Mouse (Mus musculus) stomach, embryonic 14.5 days (tissue): ENCODE results near the gene Rnaseh2a. TPM values are rescaled to one million over a fixed set of nuclear protein-coding genes. Genes with fewer than 3 reads are reported as not detected.

ENCODE experiments used
- ATAC-seq: fragments of 200-750 bp; cut with Nextera tagmentation; 2 replicates; pipeline ENCODE4 v1.8.0; 2017; ENCODE audit warnings: low read depth, moderate TSS enrichment; ENCODE audit not compliant: insufficient number of reproducible peaks, insufficient read depth, low FRiP score
- H3K27ac ChIP-seq: fragments of 300-500 bp; sonication (generic); 2 replicates; pipeline ENCODE4 v1.5.1; 2014; ENCODE audit warnings: mild to moderate bottlenecking, low read length, moderate library complexity, mixed read lengths
- H3K27me3 ChIP-seq: fragments of 300-500 bp; sonication (generic); 2 replicates; pipeline ENCODE4 v1.6.1; 2014; ENCODE audit warnings: low read length, control low read depth, mixed read lengths; ENCODE audit not compliant: control insufficient read depth, insufficient read depth
- H3K36me3 ChIP-seq: fragments of 300-500 bp; sonication (generic); 2 replicates; pipeline ENCODE4 v1.6.1; 2014; ENCODE audit warnings: mild to moderate bottlenecking, control low read depth, low read length, moderate library complexity, mixed read lengths; ENCODE audit not compliant: control insufficient read depth, insufficient read depth
- H3K4me1 ChIP-seq: fragments of 300-500 bp; sonication (generic); 2 replicates; pipeline ENCODE4 v1.6.1; 2014; ENCODE audit warnings: low read length, control low read depth, mixed read lengths; ENCODE audit not compliant: control insufficient read depth, insufficient read depth
- H3K4me2 ChIP-seq: fragments of 300-500 bp; sonication (generic); replicated peaks from 2 replicates; pipeline ENCODE4 v1.6.1; 2014; ENCODE audit warnings: low read depth, low read length, control low read depth
- H3K4me3 ChIP-seq: fragments of 300-500 bp; sonication (generic); 2 replicates; pipeline ENCODE4 v1.5.1; 2014; ENCODE audit warnings: low read depth, low read length, control low read depth
- H3K9ac ChIP-seq: fragments of 300-500 bp; sonication (generic); replicated peaks from 2 replicates; pipeline ENCODE4 v1.6.1; 2014; ENCODE audit warnings: low read depth, mild to moderate bottlenecking, control low read depth, low read length, moderate library complexity, mixed read lengths
- H3K9me3 ChIP-seq: fragments of 300-500 bp; sonication (generic); 2 replicates; pipeline ENCODE4 v1.6.1; 2016; ENCODE audit warnings: low read depth, low read length, control low read depth; ENCODE audit not compliant: control insufficient read depth
- WGBS: fragments of 180-500 bp; shearing (Covaris S2); extraction: QIAGEN DNeasy Blood & Tissue Kit; methylation state at CpG from one replicate; pipeline ENCODE4 v1.1.7; 2014; 5-methylcytosine and 5-hydroxymethylcytosine counted together
- polyA plus RNA-seq: library from polyadenylated mRNA; unstranded; fragments of >200 nt; fragmentation: Nextera tagmentation; extraction: Ambion mirVana; gene quantifications from 2 replicates; pipeline ENCODE4 v1.2.1, GENCODE M21; 2014

Rnaseh2a gene
- polyA plus RNA-seq, 1 experiment from 2014 or later: 114 TPM

DNA sequence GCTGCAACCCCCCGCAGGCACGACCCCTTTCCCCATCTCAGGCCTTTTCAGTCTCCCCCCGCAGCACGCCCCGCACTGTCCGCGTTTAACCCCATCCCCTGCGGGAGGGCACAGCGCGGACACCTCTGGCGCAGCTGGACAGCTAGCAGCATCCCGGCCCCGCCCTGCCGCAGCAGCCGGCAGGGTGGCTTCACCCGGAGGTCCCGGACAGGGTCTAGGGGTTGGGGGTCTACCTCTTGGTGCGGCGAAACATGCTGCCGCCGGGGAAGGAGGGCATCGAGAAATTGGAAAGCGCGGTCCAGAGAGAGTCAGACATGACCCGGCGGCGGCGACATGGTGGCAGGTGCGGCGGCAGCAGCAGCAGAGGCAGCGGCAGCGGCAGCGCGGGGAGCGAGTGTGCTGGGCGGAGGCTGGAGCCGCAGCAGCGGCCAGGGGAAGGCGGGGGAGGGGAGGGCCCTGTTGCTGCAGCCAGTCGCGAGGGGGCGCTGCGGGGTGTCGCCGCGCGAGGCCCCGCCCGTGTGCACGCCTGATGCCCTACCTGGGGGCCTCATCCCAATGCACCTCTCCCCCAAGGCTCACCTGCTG is 32.5 kb downstream of the Rnaseh2a start, which contains the start of gene Mast1:
Gene Mast1, minus strand, starts transcription at position 398 of the 585 bp plus-strand sequence.
- H3K36me3 ChIP-seq: no peaks in the 10 kb centered on the region
- peak; percentile 68 for ATAC-seq
- H3K9me3 ChIP-seq: no peaks in the 10 kb centered on the region
- no peak within 1 kb of the TSS for H3K27ac ChIP-seq
- H3K9ac ChIP-seq: no peak within 1 kb of the TSS; the same call in 1 of the 2 replicates
- H3K4me2 ChIP-seq: peak within 1 kb of the TSS; percentile 68
- H3K4me1 ChIP-seq: peaks cover 6% of the 10 kb centered on the region; the same call in 1 of the 2 replicates
- peaks cover 37% of the 10 kb centered on the region for H3K27me3 ChIP-seq
- under 1% methylated on average over 50 of the region's 50 CpGs for WGBS
- peak within 1 kb of the TSS; percentile 34 for H3K4me3 ChIP-seq

DNA sequence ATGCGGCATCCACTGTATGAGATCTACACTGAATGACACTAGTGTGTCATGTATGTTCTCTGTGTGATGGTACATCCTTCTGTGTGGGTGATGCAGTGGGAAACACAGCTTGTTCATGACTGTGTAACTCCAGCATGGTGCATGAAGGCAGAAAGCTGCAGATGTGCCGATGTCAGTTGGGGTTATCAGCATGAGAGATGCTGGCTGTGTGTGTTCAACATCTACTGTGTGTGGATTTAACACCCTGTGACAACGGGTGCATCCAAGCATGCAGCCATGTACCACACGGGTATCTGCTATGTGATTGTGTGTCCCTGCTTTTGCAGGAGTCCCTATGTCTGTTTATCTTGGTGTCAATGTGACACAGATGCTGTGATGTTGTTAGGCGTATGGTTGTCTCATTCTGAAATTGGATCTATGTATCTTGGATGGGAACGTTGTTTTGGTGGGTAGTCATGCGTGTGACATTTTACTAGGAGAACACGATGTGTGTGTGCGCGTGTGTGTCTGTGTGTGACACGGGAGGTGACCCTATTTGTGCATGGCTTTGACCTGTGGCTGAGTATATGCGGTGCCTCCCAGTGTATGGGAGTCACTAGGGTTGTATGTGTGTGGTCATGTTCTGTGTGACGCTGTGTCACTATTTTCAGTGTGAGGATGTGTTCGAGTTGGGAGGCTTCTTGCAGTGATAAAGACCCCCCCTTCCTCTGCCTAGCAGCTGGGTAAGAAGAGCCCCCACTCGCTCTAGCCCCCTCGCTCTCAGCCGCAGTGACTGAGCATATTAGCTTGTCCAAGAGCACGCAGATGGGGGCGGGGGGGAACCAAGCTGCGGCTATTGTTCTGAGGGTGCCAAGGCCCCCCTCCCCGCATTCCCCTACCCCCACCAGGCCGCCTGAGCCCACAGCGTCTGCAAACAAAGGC is 33.3 kb downstream of the Rnaseh2a start:
- Histone ChIP-seq H3K4me2 (peak overlapping the region; percentile 68), H3K9ac (no peak overlapping the region; the same call in 1 of the 2 replicates), H3K27me3 (peaks cover 37% of the 10 kb centered on the region), H3K4me1 (peaks cover 6% of the 10 kb centered on the region; the same call in 1 of the 2 replicates), H3K4me3 (peak overlapping the region; percentile 34), H3K36me3 (no peaks in the 10 kb centered on the region), H3K27ac (no peak overlapping the region), H3K9me3 (no peaks in the 10 kb centered on the region)
- WGBS: 27% methylated on average over 20 of the region's 23 CpGs
- ATAC-seq: no peak

DNA sequence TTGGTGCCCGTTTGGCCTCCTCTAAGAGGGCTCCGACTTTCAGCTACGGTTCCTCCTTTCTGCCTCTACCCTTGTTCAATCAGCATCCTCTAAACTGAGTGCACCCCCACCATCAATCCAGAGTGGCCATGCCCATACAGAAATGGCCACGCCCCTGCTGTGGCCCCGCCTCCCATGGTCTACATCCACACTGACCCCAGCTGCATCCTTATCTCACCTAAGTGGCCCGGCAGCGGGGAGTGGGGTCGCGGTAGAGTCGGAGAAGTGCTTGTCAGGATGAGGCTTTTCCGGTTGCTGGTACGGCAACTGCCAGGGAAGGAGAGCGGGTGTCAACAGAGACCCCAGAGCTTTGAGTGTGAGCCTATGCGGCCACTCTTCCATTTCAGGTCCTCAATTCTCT is 34.1 kb downstream of the Rnaseh2a start:
- no peaks in the 10 kb centered on the region for H3K36me3 ChIP-seq
- H3K4me3 ChIP-seq: no peak overlapping the region
- H3K9me3 ChIP-seq: no peaks in the 10 kb centered on the region
- no peak overlapping the region for H3K4me2 ChIP-seq
- 5% methylated on average over 14 of the region's 14 CpGs for WGBS
- H3K9ac ChIP-seq: no peak overlapping the region
- H3K4me1 ChIP-seq: peaks cover 6% of the 10 kb centered on the region; the same call in 1 of the 2 replicates
- peaks cover 39% of the 10 kb centered on the region for H3K27me3 ChIP-seq
- peak; percentile 25; the same call in 1 of the 2 replicates for ATAC-seq
- H3K27ac ChIP-seq: no peak overlapping the region

DNA sequence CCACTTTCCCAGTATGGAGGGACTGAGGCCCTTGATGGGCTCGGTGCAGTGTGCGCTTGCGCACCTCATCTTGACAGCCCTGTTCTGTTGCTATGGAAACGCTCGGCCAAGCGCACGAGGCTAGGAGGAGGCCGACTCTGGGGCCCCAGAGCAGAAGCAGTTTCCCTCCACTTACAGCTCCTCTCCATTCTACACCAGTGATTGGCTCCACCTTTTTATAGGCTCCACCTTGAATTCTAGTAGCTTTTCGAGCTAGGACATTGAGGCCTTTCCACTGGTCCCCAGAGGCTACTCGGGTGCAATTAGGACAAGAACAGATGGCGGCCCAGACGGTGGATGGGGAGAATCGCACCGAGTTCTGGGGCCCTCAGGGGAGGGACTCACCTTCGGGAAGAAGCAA is 34.7 kb downstream of the Rnaseh2a start:
- no peak for ATAC-seq
- no peak overlapping the region for H3K9ac ChIP-seq
- H3K4me3 ChIP-seq: no peak overlapping the region
- peaks cover 6% of the 10 kb centered on the region; the same call in 1 of the 2 replicates for H3K4me1 ChIP-seq
- H3K27me3 ChIP-seq: peaks cover 44% of the 10 kb centered on the region
- H3K36me3 ChIP-seq: no peaks in the 10 kb centered on the region
- H3K27ac ChIP-seq: no peak overlapping the region
- no peak overlapping the region for H3K4me2 ChIP-seq
- WGBS: 1% methylated on average over 15 of the region's 15 CpGs
- no peaks in the 10 kb centered on the region for H3K9me3 ChIP-seq

DNA sequence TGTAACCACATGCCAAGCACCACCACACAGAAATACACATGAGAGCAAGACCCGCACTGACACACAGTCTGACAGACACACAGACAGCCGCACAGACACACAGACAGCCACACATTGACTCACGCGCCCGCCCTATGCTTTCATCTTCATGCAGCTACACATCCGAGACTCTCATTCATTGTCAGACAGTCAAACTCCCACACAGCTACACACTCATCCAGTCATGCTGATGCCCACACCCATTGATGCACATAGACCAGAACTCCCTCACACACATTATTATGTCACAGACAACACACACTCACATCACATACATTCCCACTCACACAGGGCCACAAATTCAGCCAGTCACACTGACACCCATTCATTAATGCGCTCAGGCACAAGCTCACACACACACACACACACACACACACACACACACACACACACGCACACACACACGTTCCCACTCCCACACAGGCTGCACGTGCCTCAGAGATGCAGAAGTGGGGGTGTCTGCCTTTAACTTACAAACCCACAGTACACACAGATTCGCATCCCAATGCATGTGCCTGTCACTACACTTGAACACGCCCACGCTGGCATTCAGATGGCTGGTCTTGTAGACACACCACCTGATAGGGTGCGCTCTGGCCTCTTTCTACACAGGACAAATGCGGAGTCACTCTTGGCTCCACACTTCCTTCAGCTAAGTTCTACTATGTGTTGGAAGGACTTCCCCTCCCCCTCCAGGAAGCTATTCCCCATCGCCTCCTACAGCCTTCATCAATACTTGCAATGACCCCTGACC is 35.6 kb downstream of the Rnaseh2a start:
- Histone ChIP-seq H3K27ac (no peak overlapping the region), H3K4me3 (no peak overlapping the region), H3K9me3 (no peaks in the 10 kb centered on the region), H3K27me3 (peaks cover 52% of the 10 kb centered on the region), H3K36me3 (no peaks in the 10 kb centered on the region), H3K9ac (no peak overlapping the region), H3K4me1 (peaks cover 6% of the 10 kb centered on the region; the same call in 1 of the 2 replicates), H3K4me2 (no peak overlapping the region)
- WGBS: 81% methylated on average over 16 of the region's 16 CpGs
- no peak for ATAC-seq

DNA sequence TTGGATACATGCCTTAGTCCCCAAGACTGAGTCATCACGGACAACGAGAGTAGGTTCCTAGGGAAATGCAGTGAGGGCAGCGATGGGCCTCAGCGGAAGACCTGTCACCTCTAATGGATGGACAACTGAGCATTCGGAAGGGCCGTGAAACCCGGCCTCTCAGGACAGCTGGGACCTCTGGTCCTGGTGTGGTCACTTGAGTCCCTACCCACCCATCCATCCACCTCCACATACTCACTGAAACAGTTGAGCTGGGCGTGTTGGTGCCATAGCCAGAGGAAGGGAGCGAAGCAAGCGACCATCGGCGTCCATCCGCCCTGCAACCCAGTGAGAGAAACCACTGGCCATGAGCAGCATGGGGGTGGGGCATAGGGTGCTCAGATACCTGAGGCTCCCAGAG is 39.0 kb downstream of the Rnaseh2a start:
- Histone ChIP-seq H3K27me3 (peaks cover 31% of the 10 kb centered on the region), H3K4me3 (no peak overlapping the region), H3K4me1 (peaks cover 6% of the 10 kb centered on the region; the same call in 1 of the 2 replicates), H3K9ac (no peak overlapping the region), H3K36me3 (no peaks in the 10 kb centered on the region), H3K9me3 (no peaks in the 10 kb centered on the region), H3K4me2 (no peak overlapping the region), H3K27ac (no peak overlapping the region)
- 82% methylated on average over 13 of the region's 13 CpGs for WGBS
- no peak for ATAC-seq

DNA sequence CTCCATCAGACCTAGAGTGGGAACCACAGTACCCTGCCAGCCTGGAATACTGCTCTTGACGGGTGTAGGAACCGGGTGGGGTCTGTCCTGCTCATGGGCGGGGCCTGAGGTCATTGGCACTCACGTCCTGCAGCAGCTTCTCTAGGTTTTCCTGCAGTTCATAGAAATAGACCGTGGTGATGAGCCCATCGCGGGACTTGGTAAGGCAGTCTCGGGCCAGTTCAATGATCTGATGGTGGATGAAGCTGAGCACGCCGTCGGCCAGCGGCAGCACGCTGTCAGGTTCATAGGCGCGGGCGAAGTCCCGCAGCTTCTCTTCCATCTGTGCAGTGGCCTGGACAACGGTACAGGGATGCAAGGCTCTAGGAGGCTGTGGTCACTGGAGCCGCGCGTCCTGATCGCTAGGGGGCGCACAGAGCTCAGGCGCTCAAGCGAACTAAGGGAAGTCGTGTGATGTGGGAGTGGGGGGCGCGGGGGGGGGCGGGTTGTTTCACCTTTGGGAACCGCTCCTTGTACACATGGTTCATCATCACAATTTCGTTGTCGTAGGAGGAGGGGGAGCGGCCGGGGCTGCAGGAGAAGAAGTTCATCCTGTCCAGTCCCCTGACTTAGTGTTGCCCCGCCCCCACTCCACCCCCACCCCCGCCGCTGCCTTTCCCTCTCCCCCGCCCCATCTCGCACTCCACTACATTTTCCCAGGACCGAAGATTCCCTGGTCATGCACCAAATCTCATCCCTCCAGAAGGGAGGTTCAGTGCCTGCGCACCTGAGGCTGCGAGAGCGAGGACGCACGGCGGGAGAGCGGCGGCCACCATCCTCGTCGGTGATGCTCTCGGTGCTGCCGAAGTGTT is 40.9 kb downstream of the Rnaseh2a start:
- Histone ChIP-seq H3K4me2 (peak overlapping the region; percentile 64), H3K36me3 (no peaks in the 10 kb centered on the region), H3K27ac (no peak overlapping the region), H3K27me3 (peaks cover 15% of the 10 kb centered on the region), H3K9me3 (no peaks in the 10 kb centered on the region), H3K9ac (no peak overlapping the region), H3K4me3 (peak overlapping the region; percentile 27), H3K4me1 (0 out of 2 replicates have a peak, but pooled peaks cover 2% of the 10 kb centered on the region)
- WGBS: 3% methylated on average over 52 of the region's 52 CpGs
- peak; percentile 69; the same call in 1 of the 2 replicates for ATAC-seq
